ENCODE assay signal across 15 mouse cellular contexts in genomic region chr10:59285530-59285929, GRCm38 (mm10). TPM values are rescaled to one million over a fixed set of nuclear protein-coding genes. Genes with fewer than 3 reads are reported as not detected.
DNase-seq lines count a peak whose midpoint lies in the region; ATAC-seq and TF ChIP-seq lines count a peak whose summit lies in the region.
"Had no signal": no experiment of that assay in that cellular context is flagged by ENCODE, and none has a peak within 500 bp of the region (broad histone marks: within the 10 kb centered on the region; RNA-seq: fewer than 3 reads in every experiment).

No protein-coding gene starts in this region.

- H3K9ac ChIP-seq in embryonic facial prominence, embryonic 13.5 days: no peak overlapping the region
- no peak overlapping the region for H3K9ac ChIP-seq in lung, embryonic 14.5 days
- no peak overlapping the region for H3K9ac ChIP-seq in embryonic facial prominence, embryonic 14.5 days (ENCODE audit: low read depth, low read length)
- H3K9ac ChIP-seq: heart, embryonic 12.5 days; hindbrain, embryonic 15.5 days; liver, embryonic 14.5 days; midbrain, embryonic 12.5 days; neural tube, embryonic 15.5 days had no signal

- H3K9me3 ChIP-seq in embryonic facial prominence, embryonic 13.5 days: no peaks in the 10 kb centered on the region
- no peaks in the 10 kb centered on the region for H3K9me3 ChIP-seq in embryonic facial prominence, embryonic 10.5 days
- H3K9me3 ChIP-seq in lung, embryonic 14.5 days (ENCODE audit: low read depth, low read length): no peaks in the 10 kb centered on the region
- H3K9me3 ChIP-seq in embryonic facial prominence, embryonic 14.5 days (ENCODE audit: control insufficient read depth, low read length): no peaks in the 10 kb centered on the region
- H3K9me3 ChIP-seq: hindbrain, embryonic 15.5 days; midbrain, embryonic 12.5 days; neural tube, embryonic 15.5 days had no signal

- H3K27ac ChIP-seq in embryonic facial prominence, embryonic 13.5 days: peak overlapping the region; percentile 72
- no peak overlapping the region for H3K27ac ChIP-seq in embryonic facial prominence, embryonic 10.5 days (replicated peaks)
- H3K27ac ChIP-seq in lung, embryonic 14.5 days (ENCODE audit: low read depth): no peak overlapping the region
- no peak overlapping the region for H3K27ac ChIP-seq in embryonic facial prominence, embryonic 14.5 days (replicated peaks; ENCODE audit: low read depth, low read length)
- H3K27ac ChIP-seq: hindbrain, embryonic 15.5 days; liver, embryonic 14.5 days; midbrain, embryonic 12.5 days; neural tube, embryonic 15.5 days had no signal

- DNase-seq in embryonic facial prominence, embryonic 10.5 days (ENCODE audit: low spot score): no peak
- peak; percentile 55 for DNase-seq in lung, embryonic 14.5 days
- no peak for DNase-seq in lung, adult 2 months
- DNase-seq in embryonic facial prominence, embryonic 14.5 days (ENCODE audit: low spot score): peak; percentile 78
- DNase-seq in kidney, postnatal 36 days: peak; percentile 72 to 88
- DNase-seq in thymus, adult 18-20 months: no peak
- DNase-seq: B cell, adult 2 months; thymus, postnatal 36 days had no signal

- WGBS in embryonic facial prominence, embryonic 13.5 days: 54% methylated on average over 5 of the region's 5 CpGs
- WGBS in embryonic facial prominence, embryonic 10.5 days: 81% methylated on average over 5 of the region's 5 CpGs
- 60% methylated on average over 5 of the region's 5 CpGs for WGBS in lung, embryonic 14.5 days
- 48% methylated on average over 5 of the region's 5 CpGs for WGBS in lung, adult 2 months
- 42% methylated on average over 5 of the region's 5 CpGs for WGBS in embryonic facial prominence, embryonic 14.5 days

- TF ChIP-seq POLR2A in lung, adult 2 months (IDR thresholded peaks at IDR 0.05; ENCODE audit: borderline replicate concordance, extremely low read depth, low read depth, low read length): no peak

- TF ChIP-seq CTCF in lung, embryonic 14.5 days (IDR thresholded peaks at IDR 0.05; ENCODE audit: low read depth): no peak
- TF ChIP-seq CTCF in lung, adult 2 months (IDR thresholded peaks at IDR 0.05; ENCODE audit: insufficient read depth, low read length): no peak

- ATAC-seq in embryonic facial prominence, embryonic 13.5 days (ENCODE audit: insufficient number of reproducible peaks, insufficient read depth, low FRiP score, low TSS enrichment, low read depth): no peak
- no peak for ATAC-seq in lung, embryonic 14.5 days (ENCODE audit: insufficient read depth)
- ATAC-seq in embryonic facial prominence, embryonic 14.5 days (ENCODE audit: low read depth): no peak
- no peak for ATAC-seq in monocyte, adult 5-6 weeks (replicated peaks; ENCODE audit: insufficient number of reproducible peaks, low FRiP score, low TSS enrichment, poor library complexity, severe bottlenecking)

- H3K4me3 ChIP-seq in embryonic facial prominence, embryonic 13.5 days: no peak overlapping the region
- H3K4me3 ChIP-seq in embryonic facial prominence, embryonic 10.5 days: no peak overlapping the region
- no peak overlapping the region for H3K4me3 ChIP-seq in lung, embryonic 14.5 days (ENCODE audit: low read depth, low read length)
- H3K4me3 ChIP-seq in lung, adult 2 months (replicated peaks; ENCODE audit: extremely low read depth, low read depth, low read length): no peak overlapping the region
- H3K4me3 ChIP-seq in embryonic facial prominence, embryonic 14.5 days (ENCODE audit: low read depth, low read length): no peak overlapping the region
- H3K4me3 ChIP-seq: heart, embryonic 12.5 days; hindbrain, embryonic 15.5 days; midbrain, embryonic 12.5 days; neural tube, embryonic 15.5 days had no signal

- no peak overlapping the region for H3K4me2 ChIP-seq in embryonic facial prominence, embryonic 13.5 days
- H3K4me2 ChIP-seq in lung, embryonic 14.5 days: no peak overlapping the region
- no peak overlapping the region for H3K4me2 ChIP-seq in embryonic facial prominence, embryonic 14.5 days (ENCODE audit: low read depth, low read length)
- H3K4me2 ChIP-seq: heart, embryonic 12.5 days; hindbrain, embryonic 15.5 days; midbrain, embryonic 12.5 days; neural tube, embryonic 15.5 days had no signal

- H3K36me3 ChIP-seq in embryonic facial prominence, embryonic 13.5 days: no peaks in the 10 kb centered on the region
- H3K36me3 ChIP-seq in embryonic facial prominence, embryonic 10.5 days (replicated peaks): no peaks in the 10 kb centered on the region
- no peaks in the 10 kb centered on the region for H3K36me3 ChIP-seq in lung, embryonic 14.5 days (ENCODE audit: insufficient read depth)
- no peaks in the 10 kb centered on the region for H3K36me3 ChIP-seq in embryonic facial prominence, embryonic 14.5 days (ENCODE audit: control insufficient read depth, insufficient read depth, low read length)
- H3K36me3 ChIP-seq: heart, embryonic 12.5 days; hindbrain, embryonic 15.5 days; midbrain, embryonic 12.5 days; neural tube, embryonic 15.5 days had no signal

- H3K27me3 ChIP-seq in embryonic facial prominence, embryonic 13.5 days: no peaks in the 10 kb centered on the region
- no peaks in the 10 kb centered on the region for H3K27me3 ChIP-seq in embryonic facial prominence, embryonic 10.5 days (replicated peaks; ENCODE audit: low read depth, poor library complexity, severe bottlenecking)
- H3K27me3 ChIP-seq in lung, embryonic 14.5 days (ENCODE audit: insufficient read depth, low read length): no peaks in the 10 kb centered on the region
- no peaks in the 10 kb centered on the region for H3K27me3 ChIP-seq in embryonic facial prominence, embryonic 14.5 days (replicated peaks; ENCODE audit: control insufficient read depth, insufficient read depth, low read length)
- H3K27me3 ChIP-seq: heart, embryonic 12.5 days; hindbrain, embryonic 15.5 days; neural tube, embryonic 15.5 days had no signal

- H3K4me1 ChIP-seq in embryonic facial prominence, embryonic 13.5 days: peaks cover 5% of the 10 kb centered on the region
- peaks cover 11% of the 10 kb centered on the region; the same call in 1 of the 2 replicates for H3K4me1 ChIP-seq in embryonic facial prominence, embryonic 10.5 days
- H3K4me1 ChIP-seq in lung, embryonic 14.5 days (ENCODE audit: insufficient read depth): 0 out of 2 replicates have a peak, but pooled peaks cover 3% of the 10 kb centered on the region
- H3K4me1 ChIP-seq in lung, adult 2 months (ENCODE audit: control insufficient read depth, insufficient read depth, low read length): no peaks in the 10 kb centered on the region
- no peaks in the 10 kb centered on the region for H3K4me1 ChIP-seq in embryonic facial prominence, embryonic 14.5 days (ENCODE audit: control insufficient read depth, insufficient read depth, low read length)
- H3K4me1 ChIP-seq: hindbrain, embryonic 15.5 days; midbrain, embryonic 12.5 days had no signal

RNA-seq across cellular contexts. Expression of gene P4ha1, which starts 37.6 kb away (rescaled TPM):
- polyA plus RNA-seq in embryonic facial prominence, embryonic 13.5 days (2015; fragmentation: Nextera tagmentation; extraction: Ambion mirVana): 76.2 and 91.3 TPM in 2 replicates
- polyA plus RNA-seq in embryonic facial prominence, embryonic 10.5 days (2016; fragmentation: Nextera tagmentation; extraction: Ambion mirVana): 49.3 and 55.7 TPM in 2 replicates
- polyA plus RNA-seq in lung, embryonic 14.5 days (2014; fragmentation: Nextera tagmentation; extraction: Ambion mirVana): 53.9 and 57.3 TPM in 2 replicates
- polyA plus RNA-seq in lung, adult 2 months (2012; rRNA removed): 17.4 and 21.9 TPM in 2 replicates
- 120 and 121 TPM in 2 replicates for polyA plus RNA-seq in embryonic facial prominence, embryonic 14.5 days (2014; fragmentation: Nextera tagmentation; extraction: Ambion mirVana)
- total RNA-seq in monocyte, adult 5-6 weeks (2017): 55.0 to 101 TPM (median 84.1 TPM) in 3 replicates

Comparison
In these comparisons a context has a peak if more than half of its experiments do, and no peak if none do; other contexts are left out.
1. DNase-seq: peak in lung, embryonic 14.5 days (single experiment), embryonic facial prominence, embryonic 14.5 days (single experiment) and kidney, postnatal 36 days (2 of 2); none in embryonic facial prominence, embryonic 10.5 days (single experiment), lung, adult 2 months (single experiment) and thymus, adult 18-20 months (0 of 2).